Mouse (Mus musculus) erythroblast, adult 5-6 weeks (primary cell): Measurements from ENCODE around the gene Rgr. TPM values are rescaled to one million over a fixed set of nuclear protein-coding genes. Genes with fewer than 3 reads are reported as not detected.

ENCODE experiments used
- ATAC-seq: replicated peaks from 2 replicates; pipeline ENCODE4 v1.8.0; 2016; ENCODE audit warnings: moderate number of reproducible peaks, mild to moderate bottlenecking, moderate TSS enrichment, inconsistent platforms; ENCODE audit not compliant: poor library complexity, low FRiP score, severe bottlenecking
- total RNA-seq, 2 experiments: library from RNA; stranded (forward) in 1 of 2; stranded (reverse) in 1 of 2; fragments of 150-400 nt in 1 of 2; fragments of 200-764, 138-1000 nt in 1 of 2; gene quantifications; 2 replicates each; pipeline versions ENCODE4 v1.2.3 to v1.2.4; 2015 to 2017; ENCODE audit warnings: low replicate concordance in 2 of 2

The Rgr gene
- total RNA-seq (2015; ENCODE audit: low replicate concordance), result not detected in 2 replicates
- not detected in 2 replicates for total RNA-seq (2017; ENCODE audit: low replicate concordance)

DNA sequence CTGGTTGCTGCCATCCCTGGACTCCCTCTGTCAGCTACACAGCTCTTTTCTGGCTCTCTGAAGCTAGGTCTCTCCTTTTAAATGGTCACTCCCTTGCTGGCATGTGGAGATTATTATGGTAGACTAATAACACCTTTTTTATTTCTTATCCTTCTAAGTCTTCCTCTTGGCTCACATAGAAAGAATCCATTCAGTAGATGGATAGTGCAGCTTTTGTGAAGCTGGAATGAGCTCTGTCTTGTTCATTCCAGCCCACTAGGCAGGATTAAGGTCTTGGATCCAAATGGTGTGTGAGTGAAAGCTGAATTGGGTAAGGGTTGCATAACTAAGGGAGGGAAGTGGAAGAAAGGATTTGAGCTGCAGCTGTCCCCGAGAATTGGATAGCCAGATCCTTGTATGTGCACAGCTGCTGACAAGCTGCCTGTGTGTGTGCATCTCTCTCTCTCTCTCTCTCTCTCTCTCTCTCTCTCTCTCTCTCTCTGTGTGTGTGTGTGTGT is at the start of gene Rgr:
Rgr (minus strand) TSS at position 51 of the 497 bp plus-strand sequence.
- no peak for ATAC-seq

DNA sequence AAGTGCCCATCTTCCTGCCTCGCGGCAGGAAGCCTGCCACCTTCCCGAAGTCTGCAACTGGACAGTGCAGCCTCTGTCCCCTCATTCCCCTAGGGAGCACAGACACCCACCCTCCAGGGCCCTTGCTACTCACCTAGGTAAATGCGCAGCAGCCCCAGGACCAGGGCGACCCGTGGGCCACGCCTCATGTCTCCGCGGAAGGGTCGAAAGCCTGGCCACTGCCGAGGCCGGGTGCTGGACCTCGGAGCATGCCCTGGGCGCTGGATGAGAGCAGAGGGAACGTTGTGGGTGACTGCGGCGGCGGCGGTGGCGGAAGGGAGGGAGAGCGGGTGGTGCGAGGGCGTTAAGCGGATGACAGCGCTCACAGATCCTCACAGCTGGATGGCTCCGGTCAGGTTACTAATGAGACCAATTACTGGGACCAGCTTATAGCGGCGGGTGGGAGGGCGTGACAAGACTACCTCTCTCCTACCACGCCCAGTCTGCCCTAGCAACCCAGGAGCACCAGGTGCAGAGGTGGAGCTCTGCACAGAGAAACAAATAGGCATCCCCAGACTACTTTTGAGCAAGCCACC is 49.3 kb upstream of the Rgr start, which contains the start of gene Cdhr1:
Cdhr1 (minus strand) TSS at position 392 of the 575 bp plus-strand sequence.
- 0 out of 2 replicates have a peak, but pooled peaks have one; percentile 37 for ATAC-seq

GRCm38 (mm10) chr14:37095556-37095955 is 46.8 kb upstream of the Rgr start:
- no peak for ATAC-seq

- no peak for ATAC-seq
Measured at GRCm38 (mm10) chr14:37094436-37094835, 45.7 kb upstream of the Rgr start.

DNA sequence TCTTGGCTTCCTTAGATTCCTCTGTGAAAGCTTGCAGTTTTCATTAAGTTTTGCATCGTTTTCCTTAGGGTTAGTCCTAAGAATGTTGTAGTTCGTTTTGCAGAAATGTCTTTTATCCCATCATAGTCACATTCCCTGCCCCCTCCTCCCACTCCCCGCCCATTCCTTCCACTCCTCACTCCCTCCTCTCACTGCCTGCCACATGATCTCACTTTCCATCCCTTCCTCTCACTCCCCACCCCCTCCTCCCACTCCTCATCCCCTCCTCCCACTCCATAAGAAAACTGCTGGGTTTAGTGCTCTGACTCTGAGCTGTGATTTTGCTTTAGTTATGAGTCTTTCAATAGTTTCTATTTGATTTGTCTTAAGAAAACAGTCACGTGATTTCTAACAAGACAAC is 35.0 kb upstream of the Rgr start:
- ATAC-seq, result no peak

- no peak for ATAC-seq
Measured at GRCm38 (mm10) chr14:37080724-37081123, 32.0 kb upstream of the Rgr start.

GRCm38 (mm10) chr14:37068516-37068915 is 19.8 kb upstream of the Rgr start:
- no peak for ATAC-seq

DNA sequence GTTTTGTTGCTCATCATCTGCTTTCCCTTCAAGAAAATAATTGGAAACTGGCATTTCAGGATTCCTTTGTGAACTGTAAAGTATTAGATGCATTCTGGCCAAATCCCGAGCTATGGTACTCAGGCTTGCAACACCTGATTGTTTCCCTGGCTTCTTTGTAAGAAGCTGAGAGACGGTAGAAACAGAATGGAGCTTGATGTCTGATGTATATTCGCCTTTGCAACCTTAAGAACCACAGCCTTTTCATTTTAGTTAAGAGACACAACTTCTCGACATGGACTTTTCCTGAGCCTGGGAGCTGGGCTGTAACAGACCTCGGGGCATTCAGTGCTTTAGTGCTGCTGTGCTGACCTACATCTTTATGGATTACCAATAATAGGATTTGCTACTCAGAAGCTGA is 18.9 kb upstream of the Rgr start, which contains the start of gene Lrit2:
Lrit2 (plus strand) TSS at position 301 of the 400 bp plus-strand sequence.
- no peak for ATAC-seq

GRCm38 (mm10) chr14:37066636-37067035 is 17.9 kb upstream of the Rgr start:
- no peak for ATAC-seq

DNA sequence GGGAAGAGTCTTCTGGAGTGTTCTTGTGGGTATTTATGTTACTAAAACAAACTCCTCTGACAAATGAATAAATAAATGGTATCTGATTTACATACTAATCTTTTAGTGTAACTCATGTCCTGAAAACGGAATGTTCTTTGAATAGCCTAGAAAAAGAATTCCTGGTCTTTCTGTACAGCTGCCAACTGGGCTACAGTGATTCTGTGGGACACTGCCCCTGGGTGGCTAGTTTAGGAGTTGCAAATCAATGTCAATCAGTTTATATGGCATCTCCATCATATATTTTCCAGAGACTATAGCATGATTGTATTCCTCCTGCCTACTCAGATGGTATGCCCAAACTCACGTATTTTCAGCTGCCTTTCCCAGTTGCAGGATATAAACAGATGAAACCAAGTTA is 16.1 kb upstream of the Rgr start:
- no peak for ATAC-seq

DNA sequence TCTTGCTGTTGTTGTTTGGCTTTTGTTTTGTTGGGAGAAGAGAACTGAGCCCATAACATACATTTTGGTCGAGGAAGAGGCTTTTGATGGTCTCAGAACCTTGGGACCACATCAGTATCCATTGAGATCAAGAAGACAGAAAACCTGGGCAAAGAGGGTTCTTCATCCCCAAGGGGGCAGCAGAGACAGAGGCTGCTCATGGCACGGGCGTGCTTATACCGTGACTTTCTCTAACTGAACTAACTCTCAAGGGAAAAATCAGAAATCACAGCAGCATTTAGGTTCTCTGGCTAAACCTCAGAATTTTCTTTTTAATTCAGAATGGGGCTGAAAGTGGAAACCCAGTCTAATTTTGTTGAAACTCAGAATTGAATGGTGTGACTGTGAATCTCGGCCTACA is 14.3 kb downstream of the Rgr start:
- ATAC-seq, result no peak

DNA sequence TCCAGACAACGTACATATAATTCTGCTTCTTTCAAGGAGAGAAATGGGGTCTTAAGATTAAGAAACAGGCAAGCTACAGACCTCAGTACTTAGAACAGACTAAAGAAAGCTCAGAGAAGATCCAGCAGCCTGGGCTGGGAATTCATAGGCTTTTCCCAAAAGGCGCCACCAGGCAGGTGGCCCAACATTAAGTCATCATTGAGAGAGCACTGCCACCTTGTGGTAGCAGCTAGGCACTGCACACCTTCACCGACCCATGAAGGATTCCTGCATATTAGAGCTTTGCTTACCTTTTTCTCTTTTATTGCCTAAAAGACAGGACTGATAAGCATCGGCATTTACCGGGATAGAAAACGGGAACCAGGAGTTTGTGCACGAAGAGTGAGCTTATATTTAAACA is 15.5 kb downstream of the Rgr start:
- ATAC-seq, result peak; percentile 81

DNA sequence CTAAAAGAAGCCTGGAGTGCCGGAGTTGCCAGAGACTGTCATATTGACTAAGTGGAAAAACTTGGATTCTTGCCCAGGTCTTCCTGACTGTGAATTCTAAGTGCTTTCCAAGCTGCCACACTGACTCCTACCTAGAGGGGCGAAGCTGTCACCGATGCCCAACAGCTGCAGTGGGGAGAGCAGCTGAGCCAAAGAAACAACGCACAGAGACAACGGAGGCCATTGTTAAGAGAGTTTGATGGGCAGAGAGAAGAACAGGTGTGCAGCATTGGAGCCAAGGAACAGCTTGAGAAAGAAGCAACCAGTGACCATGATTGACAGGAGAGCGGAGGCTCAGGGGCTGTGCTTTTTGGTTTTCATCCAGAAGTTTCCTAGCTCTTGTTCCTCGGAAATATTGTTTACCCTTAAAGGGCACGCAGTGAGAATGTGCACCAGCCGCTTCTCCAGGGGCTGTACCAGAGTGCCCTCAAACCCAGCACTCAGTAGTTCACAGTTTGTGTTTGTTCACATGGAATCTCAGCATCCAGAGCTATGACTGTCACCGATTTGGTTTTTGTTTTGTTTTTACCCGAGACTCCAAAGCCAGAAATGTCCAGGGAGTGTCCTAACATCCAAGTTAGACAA is 16.2 kb downstream of the Rgr start:
- ATAC-seq, result no peak

DNA sequence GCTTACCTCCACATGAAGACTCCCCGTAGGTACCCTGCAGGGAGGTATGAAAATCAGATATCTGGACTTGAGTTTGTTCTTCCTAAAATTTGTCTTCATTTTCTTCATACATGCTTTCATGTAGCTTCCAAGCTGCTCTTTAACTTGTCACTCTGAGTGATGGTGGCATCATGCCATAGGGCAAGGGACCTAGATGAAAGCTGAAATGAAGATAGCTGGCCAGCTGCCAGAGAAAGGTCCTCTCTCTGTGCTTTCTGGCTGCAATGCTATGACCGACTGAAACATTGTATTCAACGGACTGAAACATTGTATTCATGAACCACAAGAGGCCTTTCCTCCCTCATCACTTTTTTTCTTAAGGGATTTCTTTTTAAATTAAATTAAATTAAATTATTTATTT is 20.2 kb downstream of the Rgr start:
- ATAC-seq, result no peak

DNA sequence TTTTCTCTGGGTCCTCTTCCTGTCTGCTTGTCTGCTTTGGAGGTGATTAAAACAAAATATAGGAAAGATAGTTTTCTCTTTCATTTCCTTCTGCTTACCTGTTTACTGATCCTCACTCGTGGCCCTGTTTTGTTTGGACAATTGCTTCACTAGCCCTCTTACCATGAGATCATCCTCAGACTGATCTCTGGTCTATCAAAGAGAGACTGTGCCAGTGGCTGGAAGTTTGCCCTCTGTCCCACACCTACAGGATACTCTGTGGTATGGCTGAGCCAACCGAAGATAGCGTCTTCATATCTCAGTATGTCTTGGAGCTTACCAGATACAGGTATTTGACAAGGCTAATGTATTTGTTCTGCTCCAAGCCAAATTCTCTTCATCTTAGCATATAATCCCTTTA is 20.8 kb downstream of the Rgr start:
- no peak for ATAC-seq

DNA sequence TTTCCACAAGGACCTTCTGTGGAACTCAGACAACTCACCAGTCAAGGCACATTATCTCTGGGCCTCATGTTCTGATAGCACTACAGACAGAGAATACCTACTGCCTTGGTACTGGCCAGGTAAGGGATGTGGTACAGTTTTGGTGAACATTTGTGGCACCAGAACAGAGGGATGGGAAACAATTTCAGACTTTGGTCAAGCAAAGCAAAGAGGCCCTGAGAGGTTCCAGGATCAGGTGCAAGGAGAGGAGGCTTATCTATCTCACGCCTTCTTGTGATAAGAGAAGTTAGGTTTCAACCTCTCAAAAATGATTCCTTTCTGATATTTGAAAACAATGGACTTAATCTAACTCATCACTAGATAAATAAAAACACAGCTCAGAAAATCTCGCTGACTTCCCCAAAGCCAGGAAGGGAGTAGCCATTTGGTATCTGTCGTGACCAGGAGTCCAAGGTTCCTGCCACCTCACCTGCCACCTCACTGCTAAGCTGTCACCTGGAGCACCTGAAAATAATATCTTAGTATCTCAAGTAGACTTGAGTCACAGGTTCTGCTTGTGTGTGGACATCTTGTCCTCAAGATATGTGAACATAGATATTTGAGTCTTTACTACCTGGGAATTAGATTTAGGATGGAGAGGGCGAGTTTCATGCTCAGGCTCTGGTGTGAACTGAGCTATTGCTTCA is 21.4 kb downstream of the Rgr start:
- no peak for ATAC-seq

DNA sequence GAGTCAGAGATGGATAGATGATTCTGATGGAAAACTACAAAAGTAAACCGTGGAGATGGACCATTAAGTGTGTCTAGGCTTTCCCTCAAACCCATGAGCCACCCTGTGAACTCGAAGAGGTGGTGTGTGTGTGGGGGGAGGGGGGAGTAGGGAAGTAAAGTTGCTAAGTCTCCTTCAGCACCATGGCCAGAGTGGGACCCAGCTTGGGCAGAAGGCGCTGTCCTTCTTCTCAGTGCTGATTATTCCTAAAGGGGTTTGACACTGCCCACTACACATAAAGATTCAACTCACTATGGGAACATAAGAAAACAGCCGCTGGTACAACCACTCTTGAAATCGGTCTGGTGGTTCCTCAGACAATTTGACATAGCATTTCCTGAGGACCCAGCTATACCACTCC is 32.9 kb downstream of the Rgr start:
- no peak for ATAC-seq

- ATAC-seq, result no peak
Measured at GRCm38 (mm10) chr14:37013644-37014043, 35.1 kb downstream of the Rgr start.

DNA sequence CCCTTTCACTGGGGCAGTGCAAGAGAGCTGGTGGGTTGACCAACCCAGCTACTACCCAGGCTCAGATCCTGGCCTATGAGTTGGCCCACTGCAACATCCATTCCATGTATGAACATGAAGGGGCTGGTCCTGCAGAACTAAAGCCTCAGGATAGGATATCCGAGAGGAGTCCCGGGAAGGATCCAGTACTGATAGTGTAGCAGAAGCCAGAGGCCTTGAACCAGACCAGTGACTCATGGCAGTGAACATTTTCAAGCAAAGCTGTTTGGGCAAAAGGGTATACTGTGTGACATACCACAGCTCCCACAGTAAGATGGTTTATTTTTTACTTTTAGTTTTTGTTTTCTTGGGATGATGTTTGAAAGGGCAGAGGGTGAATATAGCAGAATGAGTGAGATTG is 39.1 kb downstream of the Rgr start:
- no peak for ATAC-seq

DNA sequence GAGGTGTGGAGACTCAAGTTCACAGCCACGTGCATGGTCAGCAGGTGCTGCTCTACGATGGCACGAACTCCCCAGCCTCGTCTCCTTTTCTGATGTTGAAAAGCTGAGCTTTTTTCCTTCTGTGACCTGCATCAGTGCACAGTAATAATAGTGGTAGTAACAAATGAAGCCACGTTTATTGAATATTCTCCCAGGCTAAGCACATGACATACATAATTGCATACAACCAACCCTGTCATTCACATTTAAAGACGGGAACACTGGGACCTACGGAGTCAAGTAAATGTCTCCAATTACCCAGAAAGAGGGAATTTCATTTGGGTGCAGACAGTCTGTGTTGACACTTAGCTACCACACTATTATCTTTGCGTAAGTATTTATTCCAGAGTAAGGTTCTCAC is 42.3 kb downstream of the Rgr start:
- ATAC-seq, result no peak

- ATAC-seq, result no peak
Measured at GRCm38 (mm10) chr14:37005865-37006264, 42.9 kb downstream of the Rgr start.
